Mouse (Mus musculus): Measurements from ENCODE around the gene Txnrd3. TPM values are rescaled to one million over a fixed set of nuclear protein-coding genes. Genes with fewer than 3 reads are reported as not detected.

Gene Txnrd3
- 11.2 and 13.2 TPM in 2 replicates for polyA plus RNA-seq (2014; fragmentation: Nextera tagmentation; extraction: Ambion mirVana)

GRCm38 (mm10) chr6:89643798-89644270, at the start of gene Txnrd3:
Gene Txnrd3 (plus strand): TSS chr6:89643988.
- Histone ChIP-seq H3K9ac (ENCODE audit: low read length) (peak within 1 kb of the TSS; percentile 73), H3K27me3 (ENCODE audit: control insufficient read depth, insufficient read depth, low read length) (no peaks in the 10 kb centered on the region), H3K4me1 (ENCODE audit: control insufficient read depth, insufficient read depth, low read length) (no peaks in the 10 kb centered on the region), H3K36me3 (ENCODE audit: control insufficient read depth, insufficient read depth, low read length) (no peaks in the 10 kb centered on the region), H3K9me3 (ENCODE audit: control insufficient read depth, low read length) (no peaks in the 10 kb centered on the region), H3K4me2 (ENCODE audit: low read depth) (peak within 1 kb of the TSS; percentile 85), H3K27ac (ENCODE audit: low read depth, low read length) (peak within 1 kb of the TSS; percentile 86), H3K4me3 (ENCODE audit: low read depth, low read length) (peak within 1 kb of the TSS; percentile 63)
- peak; percentile 90 for DNase-seq (ENCODE audit: low spot score)
- peak; percentile 91 for ATAC-seq (ENCODE audit: insufficient read depth, low FRiP score, low TSS enrichment)
- WGBS = under 1% methylated on average over 44 of the region's 51 CpGs

GRCm38 (mm10) chr6:89595018-89595776, 48.6 kb upstream of the Txnrd3 start, which contains the start of gene Chchd6:
Gene Chchd6 (minus strand): TSS chr6:89595652.
- Histone ChIP-seq H3K9ac (ENCODE audit: low read length) (peak within 1 kb of the TSS; percentile 53), H3K27me3 (ENCODE audit: control insufficient read depth, insufficient read depth, low read length) (no peaks in the 10 kb centered on the region), H3K9me3 (ENCODE audit: control insufficient read depth, low read length) (no peaks in the 10 kb centered on the region), H3K4me1 (ENCODE audit: control insufficient read depth, insufficient read depth, low read length) (peaks cover 4% of the 10 kb centered on the region; the same call in 1 of the 2 replicates), H3K4me3 (ENCODE audit: low read depth, low read length) (peak within 1 kb of the TSS; percentile 71), H3K27ac (ENCODE audit: low read depth, low read length) (no peak within 1 kb of the TSS), H3K4me2 (ENCODE audit: low read depth) (peak within 1 kb of the TSS; percentile 87), H3K36me3 (ENCODE audit: control insufficient read depth, insufficient read depth, low read length) (no peaks in the 10 kb centered on the region)
- ATAC-seq (ENCODE audit: insufficient read depth, low FRiP score, low TSS enrichment) = peak; percentile 100
- peak; percentile 94 for DNase-seq (ENCODE audit: low spot score)
- WGBS = under 1% methylated on average over 51 of the region's 56 CpGs

GRCm38 (mm10) chr6:89595777-89596146, 48.0 kb upstream of the Txnrd3 start:
- ATAC-seq (ENCODE audit: insufficient read depth, low FRiP score, low TSS enrichment) (peak; percentile 20; the same call in 1 of the 2 replicates), DNase-seq (ENCODE audit: low spot score) (no peak)
- no peak overlapping the region for H3K9ac ChIP-seq (ENCODE audit: low read length)
- no peak overlapping the region for H3K4me3 ChIP-seq (ENCODE audit: low read depth, low read length)
- no peak overlapping the region for H3K27ac ChIP-seq (ENCODE audit: low read depth, low read length)
- H3K4me1 ChIP-seq (ENCODE audit: control insufficient read depth, insufficient read depth, low read length) = peaks cover 4% of the 10 kb centered on the region; the same call in 1 of the 2 replicates
- H3K27me3 ChIP-seq (ENCODE audit: control insufficient read depth, insufficient read depth, low read length) = no peaks in the 10 kb centered on the region
- no peaks in the 10 kb centered on the region for H3K36me3 ChIP-seq (ENCODE audit: control insufficient read depth, insufficient read depth, low read length)
- no peak overlapping the region for H3K4me2 ChIP-seq (ENCODE audit: low read depth)
- H3K9me3 ChIP-seq (ENCODE audit: control insufficient read depth, low read length) = no peaks in the 10 kb centered on the region
- WGBS = 31% methylated on average over 5 of the region's 5 CpGs

GRCm38 (mm10) chr6:89596510-89596909, 47.3 kb upstream of the Txnrd3 start:
- H3K4me1 ChIP-seq (ENCODE audit: control insufficient read depth, insufficient read depth, low read length) = peaks cover 4% of the 10 kb centered on the region; the same call in 1 of the 2 replicates
- DNase-seq (ENCODE audit: low spot score) = no peak
- H3K9ac ChIP-seq (ENCODE audit: low read length) = no peak overlapping the region
- no peak overlapping the region for H3K4me2 ChIP-seq (ENCODE audit: low read depth)
- no peaks in the 10 kb centered on the region for H3K9me3 ChIP-seq (ENCODE audit: control insufficient read depth, low read length)
- 97% methylated on average over 1 of the region's 1 CpGs for whole genome bisulfite sequencing
- no peak overlapping the region for H3K27ac ChIP-seq (ENCODE audit: low read depth, low read length)
- H3K27me3 ChIP-seq (ENCODE audit: control insufficient read depth, insufficient read depth, low read length) = no peaks in the 10 kb centered on the region
- H3K4me3 ChIP-seq (ENCODE audit: low read depth, low read length) = no peak overlapping the region
- ATAC-seq (ENCODE audit: insufficient read depth, low FRiP score, low TSS enrichment) = no peak
- H3K36me3 ChIP-seq (ENCODE audit: control insufficient read depth, insufficient read depth, low read length) = no peaks in the 10 kb centered on the region

GRCm38 (mm10) chr6:89606096-89606495, 37.7 kb upstream of the Txnrd3 start:
- Histone ChIP-seq H3K9me3 (ENCODE audit: control insufficient read depth, low read length) (no peaks in the 10 kb centered on the region), H3K4me2 (ENCODE audit: low read depth) (no peak overlapping the region), H3K36me3 (ENCODE audit: control insufficient read depth, insufficient read depth, low read length) (no peaks in the 10 kb centered on the region), H3K4me3 (ENCODE audit: low read depth, low read length) (no peak overlapping the region), H3K9ac (ENCODE audit: low read length) (no peak overlapping the region), H3K27me3 (ENCODE audit: control insufficient read depth, insufficient read depth, low read length) (no peaks in the 10 kb centered on the region), H3K27ac (ENCODE audit: low read depth, low read length) (no peak overlapping the region), H3K4me1 (ENCODE audit: control insufficient read depth, insufficient read depth, low read length) (no peaks in the 10 kb centered on the region)
- ATAC-seq (ENCODE audit: insufficient read depth, low FRiP score, low TSS enrichment) (no peak), DNase-seq (ENCODE audit: low spot score) (no peak)
- WGBS = 61% methylated on average over 3 of the region's 3 CpGs

GRCm38 (mm10) chr6:89607999-89608398, 35.8 kb upstream of the Txnrd3 start:
- Histone ChIP-seq H3K4me2 (ENCODE audit: low read depth) (no peak overlapping the region), H3K4me3 (ENCODE audit: low read depth, low read length) (no peak overlapping the region), H3K4me1 (ENCODE audit: control insufficient read depth, insufficient read depth, low read length) (no peaks in the 10 kb centered on the region; the same call in 1 of the 2 replicates), H3K9ac (ENCODE audit: low read length) (no peak overlapping the region), H3K27me3 (ENCODE audit: control insufficient read depth, insufficient read depth, low read length) (no peaks in the 10 kb centered on the region), H3K27ac (ENCODE audit: low read depth, low read length) (no peak overlapping the region), H3K36me3 (ENCODE audit: control insufficient read depth, insufficient read depth, low read length) (no peaks in the 10 kb centered on the region), H3K9me3 (ENCODE audit: control insufficient read depth, low read length) (no peaks in the 10 kb centered on the region)
- 51% methylated on average over 4 of the region's 4 CpGs for WGBS
- ATAC-seq (ENCODE audit: insufficient read depth, low FRiP score, low TSS enrichment) = no peak
- no peak for DNase-seq (ENCODE audit: low spot score)

- peak; percentile 70 for DNase-seq (ENCODE audit: low spot score)
- H3K27me3 ChIP-seq (ENCODE audit: control insufficient read depth, insufficient read depth, low read length) = no peaks in the 10 kb centered on the region
- H3K36me3 ChIP-seq (ENCODE audit: control insufficient read depth, insufficient read depth, low read length) = no peaks in the 10 kb centered on the region
- H3K9me3 ChIP-seq (ENCODE audit: control insufficient read depth, low read length) = no peaks in the 10 kb centered on the region
- peak; percentile 82 for ATAC-seq (ENCODE audit: insufficient read depth, low FRiP score, low TSS enrichment)
- no peak overlapping the region for H3K4me2 ChIP-seq (ENCODE audit: low read depth)
- peaks cover 9% of the 10 kb centered on the region for H3K4me1 ChIP-seq (ENCODE audit: control insufficient read depth, insufficient read depth, low read length)
- WGBS = 47% methylated on average over 15 of the region's 15 CpGs
- H3K27ac ChIP-seq (ENCODE audit: low read depth, low read length) = peak overlapping the region; percentile 46
- peak overlapping the region; percentile 44; the same call in 1 of the 2 replicates for H3K9ac ChIP-seq (ENCODE audit: low read length)
- H3K4me3 ChIP-seq (ENCODE audit: low read depth, low read length) = no peak overlapping the region
Measured at GRCm38 (mm10) chr6:89613336-89614106, 30.3 kb upstream of the Txnrd3 start.

- Histone ChIP-seq H3K9ac (ENCODE audit: low read length) (no peak overlapping the region), H3K4me2 (ENCODE audit: low read depth) (no peak overlapping the region)
- WGBS = 24% methylated on average over 2 of the region's 2 CpGs
Measured at GRCm38 (mm10) chr6:89614107-89614471, 29.7 kb upstream of the Txnrd3 start.

More at GRCm38 (mm10) chr6:89614107-89614471, 29.7 kb upstream of the Txnrd3 start:
- H3K27me3 ChIP-seq (ENCODE audit: control insufficient read depth, insufficient read depth, low read length) = no peaks in the 10 kb centered on the region
- no peaks in the 10 kb centered on the region for H3K9me3 ChIP-seq (ENCODE audit: control insufficient read depth, low read length)
- no peak for DNase-seq (ENCODE audit: low spot score)
- no peaks in the 10 kb centered on the region for H3K36me3 ChIP-seq (ENCODE audit: control insufficient read depth, insufficient read depth, low read length)
- no peak overlapping the region for H3K4me3 ChIP-seq (ENCODE audit: low read depth, low read length)
- ATAC-seq (ENCODE audit: insufficient read depth, low FRiP score, low TSS enrichment) = peak; percentile 35; the same call in 1 of the 2 replicates
- peaks cover 9% of the 10 kb centered on the region for H3K4me1 ChIP-seq (ENCODE audit: control insufficient read depth, insufficient read depth, low read length)
- peak overlapping the region; percentile 46 for H3K27ac ChIP-seq (ENCODE audit: low read depth, low read length)

Data from neural tube, embryonic 11.5 days (tissue).